Mouse (Mus musculus): ENCODE measurements around the gene Ager. TPM values are rescaled to one million over a fixed set of nuclear protein-coding genes. Genes with fewer than 3 reads are reported as not detected.

Gene Ager
- polyA plus RNA-seq, 1 experiment, result 2.5 TPM

DNA sequence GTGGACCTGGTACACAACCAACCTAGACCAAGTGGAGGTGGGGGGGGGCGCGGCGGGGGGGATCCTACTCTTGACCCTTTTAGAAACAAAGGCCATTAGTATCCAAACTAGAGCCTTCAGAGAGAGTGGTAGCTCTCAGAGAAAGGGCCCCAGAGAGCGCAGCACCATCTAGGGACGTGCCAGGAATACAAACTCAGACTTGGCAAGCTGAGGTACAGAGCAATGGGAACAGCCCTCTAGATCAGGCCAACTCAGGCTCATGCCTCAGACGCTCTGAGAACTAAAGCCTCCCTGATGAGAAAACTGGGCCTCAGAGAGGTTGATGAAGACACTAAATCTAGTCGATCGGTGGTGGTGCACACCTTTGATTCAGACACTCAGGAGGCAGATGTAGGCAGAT, 12.5 kb upstream of the Ager start:
- Histone ChIP-seq H3K4me3 (ENCODE audit: low read depth, low read length) (no peak overlapping the region), H3K9ac (ENCODE audit: low read depth, poor library complexity, severe bottlenecking) (no peak overlapping the region), H3K4me1 (ENCODE audit: control insufficient read depth, insufficient read depth, low read length) (peaks cover 6% of the 10 kb centered on the region), H3K27ac (ENCODE audit: insufficient read depth, low read length) (no peak overlapping the region), H3K27me3 (ENCODE audit: control insufficient read depth, insufficient read depth, low read length, poor library complexity, severe bottlenecking) (no peaks in the 10 kb centered on the region), H3K9me3 (replicated peaks; ENCODE audit: control insufficient read depth, insufficient read depth, low read length, poor library complexity, severe bottlenecking) (no peaks in the 10 kb centered on the region), H3K36me3 (ENCODE audit: control insufficient read depth, insufficient read depth, low read length, poor library complexity, severe bottlenecking) (no peaks in the 10 kb centered on the region)
- TF ChIP-seq CTCF (IDR thresholded peaks at IDR 0.05; ENCODE audit: low read depth, low read length) (no peak), EP300 (IDR thresholded peaks at IDR 0.05; ENCODE audit: insufficient read depth, low read depth, low read length) (no peak), POLR2A (IDR thresholded peaks at IDR 0.05; ENCODE audit: insufficient read depth, low read length) (no peak)

DNA sequence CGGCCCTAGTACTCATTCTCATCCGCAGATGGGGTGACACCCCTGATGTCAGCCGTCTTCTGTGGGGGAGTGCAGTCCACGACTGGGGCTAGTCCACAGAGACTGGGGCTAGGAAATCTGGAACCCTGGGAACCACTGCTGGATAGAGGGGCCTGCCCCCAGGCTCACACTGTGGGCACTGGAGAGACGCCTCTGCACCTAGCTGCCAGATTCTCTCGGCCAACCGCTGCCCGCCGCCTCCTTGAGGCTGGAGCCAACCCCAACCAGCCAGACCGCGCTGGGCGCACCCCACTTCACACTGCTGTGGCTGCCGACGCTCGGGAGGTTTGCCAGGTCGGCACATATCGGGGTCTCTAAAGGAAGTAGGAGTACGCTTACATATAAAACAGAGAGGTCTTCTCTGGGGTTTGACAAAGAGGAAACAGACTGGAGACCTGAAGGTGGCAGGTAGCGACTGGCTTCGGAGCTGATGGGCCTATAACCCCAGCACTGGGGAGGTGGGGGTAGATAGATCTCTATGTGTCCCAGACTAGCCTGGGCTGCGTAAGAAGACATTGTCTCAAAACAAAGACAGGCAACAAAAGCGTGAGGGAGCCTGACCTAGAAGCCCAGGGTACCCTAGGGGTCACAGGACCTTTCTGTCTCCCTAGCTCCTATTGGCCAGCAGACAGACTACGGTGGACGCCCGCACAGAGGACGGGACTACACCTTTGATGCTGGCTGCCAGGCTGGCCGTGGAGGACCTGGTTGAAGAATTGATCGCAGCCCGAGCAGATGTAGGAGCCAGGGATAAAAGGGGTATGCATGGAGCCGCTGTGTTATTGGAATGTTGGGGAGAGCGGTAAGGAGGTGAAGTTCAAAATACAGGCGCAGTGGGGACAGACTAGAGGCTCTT, 11.5 kb upstream of the Ager start:
- Histone ChIP-seq H3K4me1 (ENCODE audit: control insufficient read depth, insufficient read depth, low read length) (peaks cover 11% of the 10 kb centered on the region), H3K4me3 (ENCODE audit: low read depth, low read length) (peak overlapping the region; percentile 71)
- TF ChIP-seq EP300 (IDR thresholded peaks at IDR 0.05; ENCODE audit: insufficient read depth, low read depth, low read length), result no peak
- TF ChIP-seq POLR2A (IDR thresholded peaks at IDR 0.05; ENCODE audit: insufficient read depth, low read length), result no peak
- no peak for TF ChIP-seq CTCF (IDR thresholded peaks at IDR 0.05; ENCODE audit: low read depth, low read length)

DNA sequence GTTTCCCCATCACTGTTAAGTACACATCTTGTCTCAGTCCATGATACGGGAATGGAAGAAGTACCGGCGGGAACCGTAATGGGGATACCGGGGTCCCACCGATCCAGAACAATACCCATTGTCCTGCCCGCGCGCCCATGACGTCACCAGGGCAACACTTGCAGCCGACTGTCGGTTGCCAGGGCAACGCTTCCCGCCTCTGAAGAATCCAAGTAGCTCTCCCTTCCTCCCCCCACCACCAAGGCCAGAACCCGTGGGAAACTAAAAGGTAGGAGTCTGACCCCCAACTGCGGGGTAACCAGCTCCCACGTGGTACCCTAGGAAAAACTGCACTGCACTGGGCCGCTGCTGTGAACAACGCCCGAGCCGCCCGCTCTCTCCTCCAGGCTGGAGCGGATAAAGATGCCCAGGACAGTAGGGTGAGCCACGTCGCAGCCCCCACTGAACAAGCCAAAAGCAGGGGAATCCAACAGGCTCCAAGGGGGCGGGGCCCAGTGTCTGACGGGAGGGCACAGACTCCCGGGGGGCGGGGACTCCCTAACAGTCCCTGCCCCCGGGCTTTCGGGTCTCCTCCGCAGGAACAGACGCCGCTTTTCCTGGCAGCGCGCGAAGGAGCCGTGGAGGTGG, 10.8 kb upstream of the Ager start:
- Histone ChIP-seq H3K27me3 (ENCODE audit: control insufficient read depth, insufficient read depth, low read length, poor library complexity, severe bottlenecking) (no peaks in the 10 kb centered on the region), H3K4me1 (ENCODE audit: control insufficient read depth, insufficient read depth, low read length) (peaks cover 11% of the 10 kb centered on the region), H3K9me3 (replicated peaks; ENCODE audit: control insufficient read depth, insufficient read depth, low read length, poor library complexity, severe bottlenecking) (no peaks in the 10 kb centered on the region), H3K4me3 (ENCODE audit: low read depth, low read length) (peak overlapping the region; percentile 71), H3K27ac (ENCODE audit: insufficient read depth, low read length) (peak overlapping the region; percentile 68), H3K36me3 (ENCODE audit: control insufficient read depth, insufficient read depth, low read length, poor library complexity, severe bottlenecking) (no peaks in the 10 kb centered on the region), H3K9ac (ENCODE audit: low read depth, poor library complexity, severe bottlenecking) (peak overlapping the region; percentile 80)
- TF ChIP-seq POLR2A (IDR thresholded peaks at IDR 0.05; ENCODE audit: insufficient read depth, low read length) (peak; percentile 33), CTCF (IDR thresholded peaks at IDR 0.05; ENCODE audit: low read depth, low read length) (no peak), EP300 (IDR thresholded peaks at IDR 0.05; ENCODE audit: insufficient read depth, low read depth, low read length) (no peak)

More for the DNA sequence above, 11.5 kb upstream of the Ager start:
- Histone ChIP-seq H3K27ac (ENCODE audit: insufficient read depth, low read length) (peak overlapping the region; percentile 68), H3K9me3 (replicated peaks; ENCODE audit: control insufficient read depth, insufficient read depth, low read length, poor library complexity, severe bottlenecking) (no peaks in the 10 kb centered on the region), H3K9ac (ENCODE audit: low read depth, poor library complexity, severe bottlenecking) (peak overlapping the region; percentile 80), H3K36me3 (ENCODE audit: control insufficient read depth, insufficient read depth, low read length, poor library complexity, severe bottlenecking) (no peaks in the 10 kb centered on the region), H3K27me3 (ENCODE audit: control insufficient read depth, insufficient read depth, low read length, poor library complexity, severe bottlenecking) (no peaks in the 10 kb centered on the region)

DNA sequence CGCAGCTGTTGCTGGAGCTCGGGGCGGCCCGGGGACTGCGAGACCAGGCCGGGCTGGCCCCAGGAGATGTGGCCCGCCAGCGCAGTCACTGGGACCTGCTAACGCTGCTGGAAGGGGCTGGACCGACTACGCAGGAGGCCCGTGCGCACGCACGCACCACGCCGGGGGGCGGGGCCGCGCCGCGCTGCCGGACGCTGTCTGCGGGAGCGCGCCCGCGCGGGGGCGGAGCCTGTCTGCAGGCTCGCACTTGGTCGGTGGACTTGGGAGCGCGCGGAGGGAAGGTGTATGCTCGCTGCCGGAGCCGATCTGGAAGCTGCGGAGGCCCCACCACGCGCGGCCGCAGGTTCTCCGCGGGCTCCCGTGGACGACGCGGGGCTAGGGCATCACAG, 10.2 kb upstream of the Ager start:
- Histone ChIP-seq H3K9ac (ENCODE audit: low read depth, poor library complexity, severe bottlenecking) (peak overlapping the region; percentile 80), H3K27me3 (ENCODE audit: control insufficient read depth, insufficient read depth, low read length, poor library complexity, severe bottlenecking) (no peaks in the 10 kb centered on the region), H3K36me3 (ENCODE audit: control insufficient read depth, insufficient read depth, low read length, poor library complexity, severe bottlenecking) (no peaks in the 10 kb centered on the region), H3K4me1 (ENCODE audit: control insufficient read depth, insufficient read depth, low read length) (peaks cover 11% of the 10 kb centered on the region), H3K9me3 (replicated peaks; ENCODE audit: control insufficient read depth, insufficient read depth, low read length, poor library complexity, severe bottlenecking) (no peaks in the 10 kb centered on the region), H3K27ac (ENCODE audit: insufficient read depth, low read length) (no peak overlapping the region), H3K4me3 (ENCODE audit: low read depth, low read length) (peak overlapping the region; percentile 97)
- TF ChIP-seq POLR2A (IDR thresholded peaks at IDR 0.05; ENCODE audit: insufficient read depth, low read length) (peak; percentile 83), EP300 (IDR thresholded peaks at IDR 0.05; ENCODE audit: insufficient read depth, low read depth, low read length) (no peak)

DNA sequence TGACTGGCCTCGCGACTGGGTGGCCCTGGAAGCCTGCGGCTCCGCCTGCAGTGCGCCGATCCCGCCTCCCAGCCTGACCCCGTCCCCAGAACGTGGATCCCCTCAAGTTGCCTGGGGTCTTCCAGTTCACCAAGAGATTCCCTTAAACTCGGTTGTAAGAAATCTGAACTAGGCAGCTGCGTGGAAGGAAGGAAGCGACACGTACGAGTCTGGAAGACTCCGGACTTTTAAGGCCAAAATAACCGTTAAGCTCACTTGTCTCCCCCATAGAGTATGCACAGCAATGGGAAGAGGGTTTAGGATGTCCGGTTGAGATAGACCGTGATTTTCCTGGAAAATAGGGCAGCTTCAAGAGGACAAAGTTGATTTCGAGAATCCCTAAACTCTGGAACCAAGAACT, 9.8 kb upstream of the Ager start:
- peak overlapping the region; percentile 80 for H3K9ac ChIP-seq (ENCODE audit: low read depth, poor library complexity, severe bottlenecking)
- H3K4me3 ChIP-seq (ENCODE audit: low read depth, low read length), result peak overlapping the region; percentile 97
- no peak overlapping the region for H3K27ac ChIP-seq (ENCODE audit: insufficient read depth, low read length)
- no peaks in the 10 kb centered on the region for H3K27me3 ChIP-seq (ENCODE audit: control insufficient read depth, insufficient read depth, low read length, poor library complexity, severe bottlenecking)
- peaks cover 11% of the 10 kb centered on the region for H3K4me1 ChIP-seq (ENCODE audit: control insufficient read depth, insufficient read depth, low read length)
- H3K36me3 ChIP-seq (ENCODE audit: control insufficient read depth, insufficient read depth, low read length, poor library complexity, severe bottlenecking), result no peaks in the 10 kb centered on the region
- TF ChIP-seq EP300 (IDR thresholded peaks at IDR 0.05; ENCODE audit: insufficient read depth, low read depth, low read length) (no peak), CTCF (IDR thresholded peaks at IDR 0.05; ENCODE audit: low read depth, low read length) (no peak), POLR2A (IDR thresholded peaks at IDR 0.05; ENCODE audit: insufficient read depth, low read length) (no peak)
- H3K9me3 ChIP-seq (replicated peaks; ENCODE audit: control insufficient read depth, insufficient read depth, low read length, poor library complexity, severe bottlenecking), result no peaks in the 10 kb centered on the region

DNA sequence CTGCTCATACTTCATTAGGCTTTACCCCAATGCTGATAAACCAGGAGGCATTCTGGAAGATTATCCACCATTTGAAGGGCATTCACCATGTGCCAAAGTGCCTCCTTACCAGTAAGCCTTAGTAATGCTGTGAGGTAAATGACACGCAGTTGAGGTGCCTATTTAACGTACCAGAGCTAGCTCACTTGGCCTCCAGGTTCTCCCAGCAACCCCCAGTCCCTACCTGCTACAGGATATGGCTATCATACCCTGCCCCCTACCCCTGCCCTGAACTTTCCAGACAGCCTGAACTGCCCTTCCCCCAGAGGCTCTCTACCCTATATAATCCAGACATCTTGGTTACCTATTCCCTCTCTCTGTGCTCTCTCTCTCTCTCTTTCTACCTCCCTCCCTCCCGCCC, 8.9 kb upstream of the Ager start:
- Histone ChIP-seq H3K27ac (ENCODE audit: insufficient read depth, low read length) (no peak overlapping the region), H3K4me3 (ENCODE audit: low read depth, low read length) (no peak overlapping the region), H3K36me3 (ENCODE audit: control insufficient read depth, insufficient read depth, low read length, poor library complexity, severe bottlenecking) (no peaks in the 10 kb centered on the region), H3K9ac (ENCODE audit: low read depth, poor library complexity, severe bottlenecking) (peak overlapping the region; percentile 43), H3K4me1 (ENCODE audit: control insufficient read depth, insufficient read depth, low read length) (peaks cover 11% of the 10 kb centered on the region), H3K9me3 (replicated peaks; ENCODE audit: control insufficient read depth, insufficient read depth, low read length, poor library complexity, severe bottlenecking) (no peaks in the 10 kb centered on the region), H3K27me3 (ENCODE audit: control insufficient read depth, insufficient read depth, low read length, poor library complexity, severe bottlenecking) (no peaks in the 10 kb centered on the region)
- no peak for TF ChIP-seq EP300 (IDR thresholded peaks at IDR 0.05; ENCODE audit: insufficient read depth, low read depth, low read length)
- TF ChIP-seq POLR2A (IDR thresholded peaks at IDR 0.05; ENCODE audit: insufficient read depth, low read length), result no peak
- TF ChIP-seq CTCF (IDR thresholded peaks at IDR 0.05; ENCODE audit: low read depth, low read length), result no peak
